Mouse (Mus musculus): ENCODE measurements around the gene Lefty1. TPM values are rescaled to one million over a fixed set of nuclear protein-coding genes. Genes with fewer than 3 reads are reported as not detected.

The Lefty1 gene
- polyA plus RNA-seq (2015; fragmentation: Illumina TruSeq; extraction: RNeasy Lipid Tissue Mini Kit (QIAGEN cat#74804); ENCODE audit: insufficient read depth, low read depth, low replicate concordance), result 1.2 TPM

DNA sequence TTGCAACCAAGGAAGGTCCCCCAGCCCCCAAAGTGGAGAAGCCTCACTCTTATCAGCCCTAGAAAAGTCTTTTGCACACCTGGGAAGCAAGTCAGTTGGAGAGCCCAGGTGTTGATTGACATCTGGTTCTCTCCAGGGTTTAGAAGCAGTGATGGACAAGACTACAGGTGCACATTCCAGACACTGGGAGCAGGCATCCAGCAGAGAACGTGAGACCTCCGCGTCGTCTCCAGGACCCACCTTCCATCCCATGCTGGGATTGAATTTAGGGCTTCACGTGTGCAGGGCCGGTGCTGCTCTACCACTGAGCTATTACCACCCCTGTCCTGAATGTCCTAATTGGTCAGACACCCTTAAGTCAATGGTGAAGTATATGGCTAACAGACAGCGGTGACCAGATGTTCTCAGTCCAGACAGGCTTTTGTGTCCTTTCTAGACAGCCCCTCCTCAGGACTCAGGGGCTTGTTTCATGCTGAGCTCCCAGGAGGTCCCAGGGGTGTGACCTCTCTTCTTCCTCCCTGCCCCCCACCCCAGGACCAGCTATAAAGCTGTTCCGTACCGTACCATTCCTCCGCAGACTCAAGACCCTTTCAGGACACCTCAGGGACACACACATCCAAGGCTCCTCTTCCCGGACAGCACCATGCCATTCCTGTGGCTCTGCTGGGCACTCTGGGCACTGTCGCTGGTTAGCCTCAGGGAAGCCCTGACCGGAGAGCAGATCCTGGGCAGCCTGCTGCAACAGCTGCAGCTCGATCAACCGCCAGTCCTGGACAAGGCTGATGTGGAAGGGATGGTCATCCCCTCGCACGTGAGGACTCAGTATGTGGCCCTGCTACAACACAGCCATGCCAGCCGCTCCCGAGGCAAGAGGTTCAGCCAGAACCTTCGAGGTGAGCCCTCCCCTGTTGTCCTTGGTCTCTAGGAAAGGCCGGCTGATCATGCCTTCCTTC, at the start of gene Lefty1:
TSS of gene Lefty1 (plus strand) at position 556 of the 953 bp plus-strand sequence.

DNA sequence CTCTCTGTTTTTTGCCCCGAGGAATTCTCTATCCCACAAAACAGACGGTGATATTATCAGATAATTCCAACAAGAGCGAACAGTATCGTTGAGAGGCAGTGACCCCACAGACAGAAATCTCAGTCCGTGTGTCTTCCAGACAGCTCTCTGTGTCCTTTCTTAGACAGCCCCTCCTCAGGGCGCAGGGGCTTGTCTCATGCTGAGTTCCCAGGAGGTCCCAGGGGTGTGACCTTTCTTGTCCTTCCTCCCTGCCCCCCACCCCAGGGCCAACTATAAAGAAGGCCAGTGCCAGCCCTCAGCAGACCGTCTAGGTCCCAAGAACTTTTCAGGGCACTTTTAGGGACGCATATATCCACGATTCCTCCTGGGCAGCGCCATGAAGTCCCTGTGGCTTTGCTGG, 42.0 kb upstream of the Lefty1 start, which contains the start of gene Lefty2:
TSS of gene Lefty2 (plus strand) at position 301 of the 400 bp plus-strand sequence.

DNA sequence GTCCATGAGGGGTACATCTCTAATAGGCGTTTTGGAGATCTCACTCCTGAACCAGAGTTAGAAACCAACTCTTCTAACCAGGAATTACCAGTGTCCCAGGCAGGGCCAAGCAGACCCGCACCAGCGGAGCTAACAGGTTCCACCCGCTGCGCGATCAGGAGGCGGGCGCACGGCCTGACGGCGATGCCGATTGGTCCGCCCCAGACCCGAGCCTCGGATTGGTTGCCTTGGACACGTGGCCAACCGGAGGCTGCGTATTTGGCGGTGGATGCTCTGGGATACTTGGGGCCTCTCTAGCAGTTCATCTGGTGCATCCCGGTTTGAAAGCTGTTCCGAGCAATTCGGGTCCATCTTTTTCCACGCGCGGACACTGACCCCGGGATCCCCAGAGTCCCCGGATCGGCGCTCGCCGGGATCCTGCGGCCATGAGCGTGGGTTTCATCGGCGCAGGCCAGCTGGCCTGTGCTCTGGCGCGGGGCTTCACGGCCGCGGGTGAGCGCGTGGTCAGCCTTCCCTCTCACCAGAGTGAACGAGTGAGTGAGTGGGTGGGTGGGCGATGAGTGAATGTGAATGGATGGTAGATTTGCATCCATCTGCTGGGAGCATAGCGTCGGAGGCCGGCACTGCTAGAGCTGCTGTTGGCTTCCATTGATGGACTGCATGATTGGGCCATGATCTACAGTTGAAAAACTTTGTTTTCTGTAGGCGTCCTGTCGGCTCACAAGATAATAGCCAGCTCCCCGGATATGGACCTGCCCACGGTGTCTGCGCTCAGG, 30.6 kb upstream of the Lefty1 start, which contains the start of gene Pycr2:
TSS of gene Pycr2 (plus strand) at position 255 of the 776 bp plus-strand sequence.

DNA sequence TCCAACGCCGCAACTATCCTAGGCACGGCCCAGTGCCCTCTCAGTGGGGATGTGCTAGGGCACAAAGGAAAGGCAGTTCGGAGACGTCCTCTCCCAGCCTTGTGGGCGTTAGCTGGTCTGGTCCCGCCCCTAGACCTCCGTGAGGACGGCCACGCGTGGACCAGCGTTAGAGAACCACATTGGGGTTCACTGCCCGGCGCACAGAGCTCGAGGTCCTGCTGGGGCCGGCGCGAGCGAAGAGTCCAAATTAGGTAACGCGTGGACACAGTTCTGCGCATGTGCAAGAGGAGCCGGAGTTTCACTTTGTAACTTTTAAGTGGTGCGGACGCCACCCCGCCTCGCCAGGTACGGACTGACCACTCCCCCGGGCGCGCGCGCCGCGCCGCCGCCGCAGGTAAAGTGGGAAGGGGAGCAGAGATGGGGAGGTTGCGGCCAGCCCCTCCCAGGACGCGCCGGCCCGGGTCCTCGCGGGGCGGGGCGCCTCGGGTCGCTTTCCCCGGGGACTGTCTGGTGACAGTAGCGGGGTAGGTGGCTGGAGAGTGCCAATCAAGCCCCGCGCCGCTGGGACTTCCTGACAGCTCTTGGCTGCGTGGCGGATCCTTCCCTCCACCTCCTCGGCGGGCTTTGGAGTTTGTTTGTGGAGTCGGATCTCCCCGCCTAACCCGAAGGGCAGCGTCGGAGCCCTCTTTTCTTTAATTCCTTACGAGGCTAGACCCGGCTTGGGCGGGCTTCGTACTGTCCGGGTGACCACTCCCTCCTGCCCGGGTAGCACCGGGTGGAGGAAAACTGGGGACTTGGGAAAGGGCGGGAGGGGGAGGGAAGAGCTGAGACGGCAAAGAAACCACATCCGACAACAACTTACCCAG, 7.6 kb downstream of the Lefty1 start, which contains the start of gene Tmem63a:
TSS of gene Tmem63a (plus strand) at position 179 of the 866 bp plus-strand sequence.

Other genes with a start within 250 kb of the Lefty1 start
- gene Mixl1, start 238.0 kb upstream of the Lefty1 start, polyA plus RNA-seq (2015; fragmentation: Illumina TruSeq; extraction: RNeasy Lipid Tissue Mini Kit (QIAGEN cat#74804); ENCODE audit: insufficient read depth, low read depth, low replicate concordance), result not detected
- gene Acbd3, start 209.0 kb upstream of the Lefty1 start, polyA plus RNA-seq (2015; fragmentation: Illumina TruSeq; extraction: RNeasy Lipid Tissue Mini Kit (QIAGEN cat#74804); ENCODE audit: insufficient read depth, low read depth, low replicate concordance), result 8.7 TPM
- 105 TPM for gene H3f3a, start 121.1 kb upstream of the Lefty1 start, polyA plus RNA-seq (2015; fragmentation: Illumina TruSeq; extraction: RNeasy Lipid Tissue Mini Kit (QIAGEN cat#74804); ENCODE audit: insufficient read depth, low read depth, low replicate concordance)
- 2.9 TPM for gene Sde2, start 83.9 kb upstream of the Lefty1 start, polyA plus RNA-seq (2015; fragmentation: Illumina TruSeq; extraction: RNeasy Lipid Tissue Mini Kit (QIAGEN cat#74804); ENCODE audit: insufficient read depth, low read depth, low replicate concordance)
- gene Lefty2, start 41.9 kb upstream of the Lefty1 start, polyA plus RNA-seq (2015; fragmentation: Illumina TruSeq; extraction: RNeasy Lipid Tissue Mini Kit (QIAGEN cat#74804); ENCODE audit: insufficient read depth, low read depth, low replicate concordance), result not detected
- 26.7 TPM for gene Pycr2, start 30.7 kb upstream of the Lefty1 start, polyA plus RNA-seq (2015; fragmentation: Illumina TruSeq; extraction: RNeasy Lipid Tissue Mini Kit (QIAGEN cat#74804); ENCODE audit: insufficient read depth, low read depth, low replicate concordance)
- 25.8 TPM for gene Tmem63a, start 7.3 kb downstream of the Lefty1 start, polyA plus RNA-seq (2015; fragmentation: Illumina TruSeq; extraction: RNeasy Lipid Tissue Mini Kit (QIAGEN cat#74804); ENCODE audit: insufficient read depth, low read depth, low replicate concordance)
- gene Ephx1, start 85.9 kb downstream of the Lefty1 start, polyA plus RNA-seq (2015; fragmentation: Illumina TruSeq; extraction: RNeasy Lipid Tissue Mini Kit (QIAGEN cat#74804); ENCODE audit: insufficient read depth, low read depth, low replicate concordance), result 29.9 TPM
- not detected for gene 9130409I23Rik, start 116.2 kb downstream of the Lefty1 start, polyA plus RNA-seq (2015; fragmentation: Illumina TruSeq; extraction: RNeasy Lipid Tissue Mini Kit (QIAGEN cat#74804); ENCODE audit: insufficient read depth, low read depth, low replicate concordance)
- 3.6 TPM for gene Nvl, start 209.2 kb downstream of the Lefty1 start, polyA plus RNA-seq (2015; fragmentation: Illumina TruSeq; extraction: RNeasy Lipid Tissue Mini Kit (QIAGEN cat#74804); ENCODE audit: insufficient read depth, low read depth, low replicate concordance)
- 6.5 TPM for gene Cnih4, start 209.7 kb downstream of the Lefty1 start, polyA plus RNA-seq (2015; fragmentation: Illumina TruSeq; extraction: RNeasy Lipid Tissue Mini Kit (QIAGEN cat#74804); ENCODE audit: insufficient read depth, low read depth, low replicate concordance)

Measured in pancreas, adult 10 weeks (tissue).